Mouse (Mus musculus) mature B cell (primary cell): Measurements from ENCODE around the gene Ap2b1.

ENCODE experiments used
- in situ Hi-C: fragments of 300-500 bp; cut with MboI; formaldehyde crosslinking; loops from 2 replicates; pipeline ENCODE4 v1.14.3; 2019

Gene Ap2b1

GRCm38 (mm10) chr11:83443824-83444223 lies 145.0 kb downstream of the Ap2b1 start:
- in situ Hi-C loops = no loop called here

DNA sequence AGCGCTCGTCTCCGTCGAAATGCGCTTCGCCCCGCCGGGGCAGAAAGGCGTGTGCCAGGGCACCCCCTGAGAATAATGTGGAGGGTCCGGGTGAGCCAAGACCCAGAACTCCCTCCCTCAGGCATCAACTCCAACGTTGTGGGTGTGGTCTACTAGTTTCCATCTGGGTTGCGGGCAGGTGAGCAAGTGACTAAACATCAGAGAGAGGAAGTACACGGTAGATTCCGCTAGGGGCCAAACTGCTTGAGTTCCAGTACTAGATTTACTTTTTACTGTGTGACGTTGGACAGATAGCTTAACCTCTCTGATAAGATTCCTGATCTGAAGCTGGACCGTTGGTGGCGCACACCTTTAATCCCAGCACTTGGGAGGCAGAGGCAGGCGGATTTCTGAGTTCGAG lies 146.2 kb downstream of the Ap2b1 start:
- in situ Hi-C loops = no loop called here

DNA sequence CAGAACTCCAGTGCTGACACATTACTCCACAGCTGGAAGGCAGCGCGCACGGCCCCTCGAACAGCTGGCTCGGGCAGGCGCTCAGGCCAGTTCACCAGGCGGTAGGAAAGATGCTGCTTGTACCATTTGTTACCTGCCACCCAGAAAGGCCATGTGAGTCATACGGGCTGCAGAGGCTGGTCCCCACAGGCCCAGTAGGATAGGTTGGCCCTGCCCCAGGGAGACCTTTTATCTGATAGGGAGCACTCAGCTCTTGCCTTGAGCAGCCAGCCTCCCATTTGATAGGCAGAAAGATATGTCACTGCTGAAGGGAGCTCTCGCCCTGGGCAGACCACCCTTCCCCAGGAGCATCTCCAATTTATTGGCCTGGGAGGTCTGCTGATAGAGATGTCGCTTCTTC lies 148.8 kb downstream of the Ap2b1 start:
- in situ Hi-C loops = no loop called here

DNA sequence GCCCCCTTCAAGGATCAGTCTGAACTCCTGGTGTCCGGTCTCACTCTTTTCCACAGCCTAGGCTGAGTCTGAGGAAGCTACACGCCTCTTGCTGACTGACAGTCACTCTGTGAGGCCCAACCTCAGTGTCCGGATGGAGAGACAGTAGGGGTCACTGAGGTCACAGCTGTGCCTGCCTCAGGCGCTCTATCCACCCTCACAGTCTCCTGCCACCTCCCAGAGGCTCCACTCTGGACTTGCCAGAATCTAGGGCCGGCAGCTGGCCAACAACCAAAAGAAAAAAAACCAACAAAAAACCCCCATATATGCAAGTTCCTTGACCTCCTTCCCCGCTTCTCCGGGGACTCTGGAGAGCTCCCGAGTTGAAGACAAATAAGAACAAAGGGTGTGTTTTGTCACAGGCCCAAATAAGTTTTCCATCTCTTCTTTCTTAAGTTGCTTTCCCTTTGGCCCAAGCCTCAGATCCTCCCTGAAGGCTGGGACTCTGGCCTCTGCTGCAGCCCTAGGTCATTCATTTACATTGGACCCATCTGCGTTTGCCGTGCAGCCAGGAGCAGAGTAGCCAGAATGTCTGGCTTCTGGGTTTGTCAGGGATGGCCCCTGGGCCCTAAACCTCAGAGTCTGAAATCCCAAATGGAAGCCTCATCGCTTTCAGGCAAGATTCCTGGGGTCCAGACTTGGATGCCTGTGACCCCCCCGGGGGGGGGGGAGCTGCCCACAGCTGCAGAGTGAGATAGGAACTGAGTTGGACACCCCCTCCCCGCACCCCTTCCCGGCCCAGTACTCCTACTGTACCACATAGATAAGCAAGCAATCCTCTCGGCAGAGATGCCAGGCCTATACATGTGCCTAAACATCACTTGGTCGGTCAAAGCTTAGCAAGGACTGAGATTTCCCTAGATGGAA lies 149.4 kb downstream of the Ap2b1 start:
- in situ Hi-C loops = no loop called here

DNA sequence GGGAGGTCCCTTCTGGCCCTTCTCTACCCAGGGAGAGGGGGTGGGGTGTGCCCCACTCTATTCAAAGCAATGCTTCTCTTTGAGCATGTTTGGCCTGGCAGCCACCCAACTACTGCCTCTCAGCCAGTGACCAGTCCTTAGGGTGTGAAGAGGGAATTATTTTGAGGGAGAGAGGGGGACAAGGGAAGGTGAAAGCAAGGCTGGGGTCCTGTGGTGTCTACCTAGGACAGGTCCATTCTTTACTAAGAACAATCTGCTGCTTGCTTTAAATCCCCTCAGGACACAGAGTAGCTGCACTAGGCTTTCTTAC lies 150.1 kb downstream of the Ap2b1 start:
- in situ Hi-C loops = no loop called here

DNA sequence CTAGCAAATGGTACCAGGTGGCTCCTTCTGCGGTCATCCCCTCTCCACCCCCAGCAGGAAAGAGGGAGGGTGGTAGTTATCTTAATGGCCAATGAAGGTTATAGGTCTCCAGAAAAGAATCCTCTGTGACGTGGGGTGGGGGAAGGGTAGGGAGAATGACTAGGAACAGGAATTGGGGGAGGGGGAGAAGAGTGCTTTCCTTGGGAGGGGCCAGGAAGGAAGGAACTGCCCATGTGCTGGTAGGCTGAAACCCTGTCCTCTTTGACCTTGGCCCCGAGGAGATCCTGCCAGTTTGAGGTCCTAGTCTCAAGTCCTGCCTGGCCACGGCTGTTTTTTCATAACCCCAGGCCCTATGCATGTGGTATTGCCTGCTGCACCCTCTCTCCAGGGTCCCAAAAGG lies 150.5 kb downstream of the Ap2b1 start:
- in situ Hi-C loops = no loop called here

GRCm38 (mm10) chr11:83450550-83450949 lies 151.7 kb downstream of the Ap2b1 start:
- in situ Hi-C loops = no loop called here

DNA sequence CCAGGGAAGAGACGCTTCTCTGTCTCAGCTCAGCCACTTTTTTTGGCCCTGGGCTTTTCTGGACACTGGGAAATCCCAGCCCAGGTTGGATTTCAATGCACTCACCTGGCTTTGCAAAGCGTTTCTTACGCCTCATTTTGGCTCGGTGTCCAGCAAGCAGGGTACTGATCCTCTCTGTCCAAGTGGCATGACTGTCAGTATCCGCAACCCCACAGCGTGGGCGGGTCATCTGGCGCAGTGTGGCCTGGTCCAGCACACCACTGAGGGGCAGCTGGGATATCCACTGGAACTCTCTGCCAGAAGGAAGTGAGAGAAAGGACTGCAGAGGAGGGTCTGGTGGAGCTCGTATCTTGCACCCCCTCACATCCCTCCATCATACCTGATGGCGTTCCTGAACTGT lies 152.5 kb downstream of the Ap2b1 start:
- in situ Hi-C loops = no loop called here

- in situ Hi-C loops = no loop called here
Observed at GRCm38 (mm10) chr11:83454548-83454947, 155.7 kb downstream of the Ap2b1 start.
